In genomic region chr14:43918214-43918613, GRCm38 (mm10) we compare ENCODE assay signal across 32 mouse cellular contexts. TPM values are rescaled to one million over a fixed set of nuclear protein-coding genes. Genes with fewer than 3 reads are reported as not detected.
DNase-seq lines count a peak whose midpoint lies in the region; ATAC-seq lines count a peak whose summit lies in the region.
"Not testable (repeated sequence)": the region's sequence is repeated elsewhere in the genome, so short reads cannot be mapped to it uniquely, and the experiment has no call there.
"Had no signal": no experiment of that assay in that cellular context is flagged by ENCODE, and none has a peak within 500 bp of the region (broad histone marks: within the 10 kb centered on the region; RNA-seq: fewer than 3 reads in every experiment).

No protein-coding gene starts in this region.

- H3K9me3 ChIP-seq in midbrain, embryonic 11.5 days (ENCODE audit: control insufficient read depth, low read length) = not testable (repeated sequence)

- H3K9ac ChIP-seq in midbrain, embryonic 11.5 days (ENCODE audit: low read length) = not testable (repeated sequence)

- ATAC-seq in granulocyte monocyte progenitor cell, adult 5-6 weeks (replicated peaks; ENCODE audit: poor library complexity, severe bottlenecking) = peak; percentile 89
- ATAC-seq in midbrain, embryonic 11.5 days (ENCODE audit: low FRiP score) = not testable (repeated sequence)

- not testable (repeated sequence) for H3K4me2 ChIP-seq in midbrain, embryonic 11.5 days

- not testable (repeated sequence) for H3K4me3 ChIP-seq in midbrain, embryonic 11.5 days (ENCODE audit: low read depth, low read length)

- H3K27me3 ChIP-seq in midbrain, embryonic 11.5 days (ENCODE audit: control insufficient read depth, insufficient read depth, low read length) = not testable (repeated sequence)

- H3K27ac ChIP-seq in midbrain, embryonic 11.5 days (ENCODE audit: low read depth, low read length) = not testable (repeated sequence)

- H3K4me1 ChIP-seq in midbrain, embryonic 11.5 days (ENCODE audit: control insufficient read depth, insufficient read depth, low read length) = not testable (repeated sequence)

- peak; percentile 54 for DNase-seq in Muller cell, postnatal 12 days (ENCODE audit: inconsistent ontology term)
- DNase-seq in adrenal gland, adult 2 months = peak; percentile 28
- DNase-seq in adrenal gland, postnatal 25 days = peak; percentile 1
- peak; percentile 8 for DNase-seq in lung, adult 18-20 months
- DNase-seq in lung, postnatal 4 days = peak; percentile 7 to 19
- peak; percentile 17 for DNase-seq in midbrain, embryonic 11.5 days (ENCODE audit: low spot score, missing footprints)

- H3K36me3 ChIP-seq in midbrain, embryonic 11.5 days (ENCODE audit: control insufficient read depth, insufficient read depth, low read length) = not testable (repeated sequence)

RNA-seq across cellular contexts. Expression of gene Ear10, which starts 5.1 kb away (rescaled TPM):
- not detected for total RNA-seq in adrenal gland, adult 2 months (2021)
- polyA plus RNA-seq in adrenal gland, adult 2 months (2012; rRNA removed) = not detected in 2 replicates
- total RNA-seq in adrenal gland, postnatal 25 days (2021) = not detected in 2 replicates
- not detected in 2 replicates for total RNA-seq in granulocyte monocyte progenitor cell, adult 5-6 weeks (2014; fragmentation: Nextera tagmentation)
- not detected in 2 replicates for total RNA-seq in granulocyte monocyte progenitor cell, adult 5-6 weeks (2017)
- polyA plus RNA-seq in midbrain, embryonic 11.5 days (2014; fragmentation: Nextera tagmentation; extraction: Ambion mirVana) = not detected in 2 replicates
- total RNA-seq: adrenal gland, adult 18-20 months; adrenal gland, postnatal 4 days; CH12.LX; G1E; gastrocnemius, adult 18-20 months; gastrocnemius, postnatal 10 days; gastrocnemius, postnatal 36 days; heart, adult 8-10 months; heart, postnatal 25 days had no signal
- polyA plus RNA-seq: activated CD4-positive, CD25-positive, alpha-beta regulatory T cell, adult 4 months; cerebellum, adult 2 months; cortical plate, adult 2 months; embryonic facial prominence, embryonic 10.5 days; embryonic facial prominence, embryonic 13.5 days; erythroblast, embryonic 14.5 days; forebrain, embryonic 10.5 days; forebrain, embryonic 13.5 days; forebrain, embryonic 16.5 days; G1E; heart, embryonic 11.5 days; heart, embryonic 14.5 days; heart, postnatal 0 days; hindbrain, embryonic 10.5 days; hindbrain, embryonic 13.5 days; hindbrain, embryonic 16.5 days; intestine, embryonic 15.5 days had no signal

RNA-seq across cellular contexts. Expression of gene Gm8113, which starts 7.0 kb away (rescaled TPM):
- total RNA-seq in adrenal gland, adult 2 months (2021) = 1 to 10 TPM; 1.5 to 3.4 TPM
- 0.36 and 0.54 TPM in 2 replicates for polyA plus RNA-seq in adrenal gland, adult 2 months (2012; rRNA removed)
- 7.6 and 10.1 TPM in 2 replicates for total RNA-seq in adrenal gland, postnatal 25 days (2021)
- total RNA-seq in granulocyte monocyte progenitor cell, adult 5-6 weeks (2014; fragmentation: Nextera tagmentation) = 8.1 and 11.5 TPM in 2 replicates
- total RNA-seq in granulocyte monocyte progenitor cell, adult 5-6 weeks (2017) = 3.2 and 5.9 TPM in 2 replicates
- 3.8 and 4.0 TPM in 2 replicates for polyA plus RNA-seq in midbrain, embryonic 11.5 days (2014; fragmentation: Nextera tagmentation; extraction: Ambion mirVana)
- polyA plus RNA-seq: erythroblast, embryonic 14.5 days; G1E had no signal

RNA-seq across cellular contexts. Expression of gene Ang5, which starts 38.7 kb away (rescaled TPM):
- total RNA-seq in adrenal gland, adult 2 months (2021) = not detected
- not detected in 2 replicates for polyA plus RNA-seq in adrenal gland, adult 2 months (2012; rRNA removed)
- total RNA-seq in adrenal gland, postnatal 25 days (2021) = not detected in 2 replicates
- total RNA-seq in granulocyte monocyte progenitor cell, adult 5-6 weeks (2014; fragmentation: Nextera tagmentation) = not detected in 2 replicates
- not detected in 2 replicates for total RNA-seq in granulocyte monocyte progenitor cell, adult 5-6 weeks (2017)
- not detected in 2 replicates for polyA plus RNA-seq in midbrain, embryonic 11.5 days (2014; fragmentation: Nextera tagmentation; extraction: Ambion mirVana)
- total RNA-seq: adrenal gland, adult 18-20 months; adrenal gland, postnatal 4 days; CH12.LX; G1E; gastrocnemius, adult 18-20 months; gastrocnemius, postnatal 10 days; gastrocnemius, postnatal 36 days; heart, adult 8-10 months; heart, postnatal 25 days had no signal
- polyA plus RNA-seq: activated CD4-positive, CD25-positive, alpha-beta regulatory T cell, adult 4 months; cerebellum, adult 2 months; cortical plate, adult 2 months; embryonic facial prominence, embryonic 10.5 days; embryonic facial prominence, embryonic 13.5 days; erythroblast, embryonic 14.5 days; forebrain, embryonic 10.5 days; forebrain, embryonic 13.5 days; forebrain, embryonic 16.5 days; G1E; heart, embryonic 11.5 days; heart, embryonic 14.5 days; heart, postnatal 0 days; hindbrain, embryonic 10.5 days; hindbrain, embryonic 13.5 days; hindbrain, embryonic 16.5 days; intestine, embryonic 15.5 days had no signal

RNA-seq across cellular contexts. Expression of gene Ear1, which starts 42.9 kb away (rescaled TPM):
- total RNA-seq in adrenal gland, adult 2 months (2021) = under 1 TPM in 1 of 2 experiments, not detected in 1; 0.66 TPM
- polyA plus RNA-seq in adrenal gland, adult 2 months (2012; rRNA removed) = not detected in 2 replicates
- total RNA-seq in adrenal gland, postnatal 25 days (2021) = not detected in 2 replicates
- total RNA-seq in granulocyte monocyte progenitor cell, adult 5-6 weeks (2014; fragmentation: Nextera tagmentation) = not detected in 2 replicates
- 3.2 and 4.2 TPM in 2 replicates for total RNA-seq in granulocyte monocyte progenitor cell, adult 5-6 weeks (2017)
- not detected in 2 replicates for polyA plus RNA-seq in midbrain, embryonic 11.5 days (2014; fragmentation: Nextera tagmentation; extraction: Ambion mirVana)
- total RNA-seq: adrenal gland, adult 18-20 months; CH12.LX; gastrocnemius, adult 18-20 months; gastrocnemius, postnatal 36 days; heart, postnatal 25 days had no signal
- polyA plus RNA-seq: activated CD4-positive, CD25-positive, alpha-beta regulatory T cell, adult 4 months; cerebellum, adult 2 months; cortical plate, adult 2 months; embryonic facial prominence, embryonic 10.5 days; embryonic facial prominence, embryonic 13.5 days; erythroblast, embryonic 14.5 days; forebrain, embryonic 10.5 days; forebrain, embryonic 13.5 days; forebrain, embryonic 16.5 days; G1E; heart, embryonic 11.5 days; heart, embryonic 14.5 days; heart, postnatal 0 days; hindbrain, embryonic 10.5 days; hindbrain, embryonic 13.5 days; hindbrain, embryonic 16.5 days; intestine, embryonic 15.5 days had no signal

Comparison
In these comparisons a context has a peak if more than half of its experiments do, and no peak if none do; other contexts are left out.
1. DNase-seq: peak in every context shown above with its lines; median percentile 54 in Muller cell, postnatal 12 days; 28 in adrenal gland, adult 2 months; 17 in midbrain, embryonic 11.5 days; 13 in lung, postnatal 4 days; 8 in lung, adult 18-20 months; 1 in adrenal gland, postnatal 25 days.